Mouse (Mus musculus): Measurements from ENCODE around the gene Tor1aip1. TPM values are rescaled to one million over a fixed set of nuclear protein-coding genes. Genes with fewer than 3 reads are reported as not detected.

Gene Tor1aip1
- polyA plus RNA-seq (2014; fragmentation: Nextera tagmentation; extraction: Ambion mirVana): 38.8 and 44.1 TPM in 2 replicates

- peak; percentile 96 for DNase-seq (ENCODE audit: low spot score)
- peak within 1 kb of the TSS; percentile 59 for H3K4me2 ChIP-seq (replicated peaks; ENCODE audit: low read depth, low read length)
These were observed at the start of gene Tor1aip1 for GRCm38 (mm10) chr1:156035930-156036737. Gene Tor1aip1, minus strand, starts transcription at chr1:156036480.

GRCm38 (mm10) chr1:156085770-156086169 is 49.5 kb upstream of the Tor1aip1 start:
- no peaks in the 10 kb centered on the region for H3K9me3 ChIP-seq (ENCODE audit: control insufficient read depth, low read length)
- no peak overlapping the region for H3K4me2 ChIP-seq (replicated peaks; ENCODE audit: low read depth, low read length)
- DNase-seq (ENCODE audit: low spot score): peak; percentile 75
- no peak for ATAC-seq (ENCODE audit: low FRiP score)
- no peak overlapping the region for H3K9ac ChIP-seq (ENCODE audit: low read depth, low read length)
- H3K4me3 ChIP-seq (ENCODE audit: low read depth, low read length): no peak overlapping the region
- no peaks in the 10 kb centered on the region for H3K27me3 ChIP-seq (ENCODE audit: control insufficient read depth, insufficient read depth, low read length)
- H3K36me3 ChIP-seq (ENCODE audit: control insufficient read depth, insufficient read depth, low read length): no peaks in the 10 kb centered on the region
- WGBS: 68% methylated on average over 5 of the region's 5 CpGs
- H3K27ac ChIP-seq (ENCODE audit: low read depth, low read length): no peak overlapping the region
- no peaks in the 10 kb centered on the region for H3K4me1 ChIP-seq (replicated peaks; ENCODE audit: control insufficient read depth, insufficient read depth, low read length)

More at GRCm38 (mm10) chr1:156035930-156036737, at the start of gene Tor1aip1:
- H3K27me3 ChIP-seq (ENCODE audit: control insufficient read depth, insufficient read depth, low read length): no peaks in the 10 kb centered on the region
- peak; percentile 95 for ATAC-seq (ENCODE audit: low FRiP score)
- H3K36me3 ChIP-seq (ENCODE audit: control insufficient read depth, insufficient read depth, low read length): peaks cover 2% of the 10 kb centered on the region; the same call in 1 of the 2 replicates
- peak within 1 kb of the TSS; percentile 72 for H3K4me3 ChIP-seq (ENCODE audit: low read depth, low read length)
- no peaks in the 10 kb centered on the region for H3K4me1 ChIP-seq (replicated peaks; ENCODE audit: control insufficient read depth, insufficient read depth, low read length)
- WGBS: under 1% methylated on average over 56 of the region's 59 CpGs
- peak within 1 kb of the TSS; percentile 94 for H3K9ac ChIP-seq (ENCODE audit: low read depth, low read length)
- peak within 1 kb of the TSS; percentile 98 for H3K27ac ChIP-seq (ENCODE audit: low read depth, low read length)
- no peaks in the 10 kb centered on the region for H3K9me3 ChIP-seq (ENCODE audit: control insufficient read depth, low read length)

GRCm38 (mm10) chr1:156084603-156085002 is 48.3 kb upstream of the Tor1aip1 start:
- Histone ChIP-seq H3K36me3 (ENCODE audit: control insufficient read depth, insufficient read depth, low read length) (no peaks in the 10 kb centered on the region), H3K9me3 (ENCODE audit: control insufficient read depth, low read length) (no peaks in the 10 kb centered on the region), H3K4me1 (replicated peaks; ENCODE audit: control insufficient read depth, insufficient read depth, low read length) (no peaks in the 10 kb centered on the region), H3K4me3 (ENCODE audit: low read depth, low read length) (no peak overlapping the region), H3K9ac (ENCODE audit: low read depth, low read length) (no peak overlapping the region), H3K27me3 (ENCODE audit: control insufficient read depth, insufficient read depth, low read length) (no peaks in the 10 kb centered on the region), H3K4me2 (replicated peaks; ENCODE audit: low read depth, low read length) (no peak overlapping the region), H3K27ac (ENCODE audit: low read depth, low read length) (no peak overlapping the region)
- DNase-seq (ENCODE audit: low spot score) (no peak), ATAC-seq (ENCODE audit: low FRiP score) (no peak)
- WGBS: 60% methylated on average over 3 of the region's 3 CpGs

GRCm38 (mm10) chr1:156077655-156078054 is 41.4 kb upstream of the Tor1aip1 start:
- Histone ChIP-seq H3K27ac (ENCODE audit: low read depth, low read length) (no peak overlapping the region), H3K27me3 (ENCODE audit: control insufficient read depth, insufficient read depth, low read length) (no peaks in the 10 kb centered on the region), H3K4me2 (replicated peaks; ENCODE audit: low read depth, low read length) (no peak overlapping the region), H3K4me1 (replicated peaks; ENCODE audit: control insufficient read depth, insufficient read depth, low read length) (no peaks in the 10 kb centered on the region), H3K36me3 (ENCODE audit: control insufficient read depth, insufficient read depth, low read length) (no peaks in the 10 kb centered on the region), H3K9ac (ENCODE audit: low read depth, low read length) (no peak overlapping the region), H3K4me3 (ENCODE audit: low read depth, low read length) (no peak overlapping the region), H3K9me3 (ENCODE audit: control insufficient read depth, low read length) (no peaks in the 10 kb centered on the region)
- WGBS: 63% methylated on average over 3 of the region's 3 CpGs
- peak; percentile 27 for DNase-seq (ENCODE audit: low spot score)
- no peak for ATAC-seq (ENCODE audit: low FRiP score)

- no peak overlapping the region for H3K4me2 ChIP-seq (replicated peaks; ENCODE audit: low read depth, low read length)
- no peaks in the 10 kb centered on the region for H3K9me3 ChIP-seq (ENCODE audit: control insufficient read depth, low read length)
- no peaks in the 10 kb centered on the region for H3K27me3 ChIP-seq (ENCODE audit: control insufficient read depth, insufficient read depth, low read length)
- WGBS: 43% methylated on average over 4 of the region's 4 CpGs
- no peak overlapping the region for H3K4me3 ChIP-seq (ENCODE audit: low read depth, low read length)
- no peaks in the 10 kb centered on the region for H3K4me1 ChIP-seq (replicated peaks; ENCODE audit: control insufficient read depth, insufficient read depth, low read length)
- DNase-seq (ENCODE audit: low spot score): no peak
- no peaks in the 10 kb centered on the region for H3K36me3 ChIP-seq (ENCODE audit: control insufficient read depth, insufficient read depth, low read length)
- no peak overlapping the region for H3K9ac ChIP-seq (ENCODE audit: low read depth, low read length)
- no peak overlapping the region for H3K27ac ChIP-seq (ENCODE audit: low read depth, low read length)
- ATAC-seq (ENCODE audit: low FRiP score): no peak
These were observed 40.2 kb upstream of the Tor1aip1 start for GRCm38 (mm10) chr1:156076474-156076873.

- no peak overlapping the region for H3K4me3 ChIP-seq (ENCODE audit: low read depth, low read length)
- no peaks in the 10 kb centered on the region for H3K27me3 ChIP-seq (ENCODE audit: control insufficient read depth, insufficient read depth, low read length)
- no peaks in the 10 kb centered on the region for H3K9me3 ChIP-seq (ENCODE audit: control insufficient read depth, low read length)
- no peak overlapping the region for H3K9ac ChIP-seq (ENCODE audit: low read depth, low read length)
- no peaks in the 10 kb centered on the region for H3K4me1 ChIP-seq (replicated peaks; ENCODE audit: control insufficient read depth, insufficient read depth, low read length)
- ATAC-seq (ENCODE audit: low FRiP score) (no peak), DNase-seq (ENCODE audit: low spot score) (peak; percentile 42)
- H3K4me2 ChIP-seq (replicated peaks; ENCODE audit: low read depth, low read length): no peak overlapping the region
- H3K36me3 ChIP-seq (ENCODE audit: control insufficient read depth, insufficient read depth, low read length): no peaks in the 10 kb centered on the region
- WGBS: 49% methylated on average over 8 of the region's 8 CpGs
- H3K27ac ChIP-seq (ENCODE audit: low read depth, low read length): no peak overlapping the region
These were observed 38.3 kb upstream of the Tor1aip1 start for GRCm38 (mm10) chr1:156074575-156074974.

- WGBS: 58% methylated on average over 15 of the region's 15 CpGs
- Histone ChIP-seq H3K4me2 (replicated peaks; ENCODE audit: low read depth, low read length) (no peak overlapping the region), H3K9ac (ENCODE audit: low read depth, low read length) (no peak overlapping the region), H3K27me3 (ENCODE audit: control insufficient read depth, insufficient read depth, low read length) (no peaks in the 10 kb centered on the region), H3K9me3 (ENCODE audit: control insufficient read depth, low read length) (no peaks in the 10 kb centered on the region), H3K4me3 (ENCODE audit: low read depth, low read length) (no peak overlapping the region), H3K27ac (ENCODE audit: low read depth, low read length) (no peak overlapping the region), H3K36me3 (ENCODE audit: control insufficient read depth, insufficient read depth, low read length) (no peaks in the 10 kb centered on the region), H3K4me1 (replicated peaks; ENCODE audit: control insufficient read depth, insufficient read depth, low read length) (no peaks in the 10 kb centered on the region)
- ATAC-seq (ENCODE audit: low FRiP score) (no peak), DNase-seq (ENCODE audit: low spot score) (no peak)
These were observed 37.0 kb upstream of the Tor1aip1 start for GRCm38 (mm10) chr1:156073169-156073821.

- Histone ChIP-seq H3K9ac (ENCODE audit: low read depth, low read length) (no peak overlapping the region), H3K4me2 (replicated peaks; ENCODE audit: low read depth, low read length) (no peak overlapping the region), H3K27ac (ENCODE audit: low read depth, low read length) (no peak overlapping the region), H3K9me3 (ENCODE audit: control insufficient read depth, low read length) (no peaks in the 10 kb centered on the region), H3K36me3 (ENCODE audit: control insufficient read depth, insufficient read depth, low read length) (no peaks in the 10 kb centered on the region), H3K4me3 (ENCODE audit: low read depth, low read length) (no peak overlapping the region), H3K27me3 (ENCODE audit: control insufficient read depth, insufficient read depth, low read length) (no peaks in the 10 kb centered on the region), H3K4me1 (replicated peaks; ENCODE audit: control insufficient read depth, insufficient read depth, low read length) (no peaks in the 10 kb centered on the region)
- DNase-seq (ENCODE audit: low spot score) (no peak), ATAC-seq (ENCODE audit: low FRiP score) (no peak)
- WGBS: 89% methylated on average over 14 of the region's 14 CpGs
These were observed 33.8 kb upstream of the Tor1aip1 start for GRCm38 (mm10) chr1:156070106-156070505.

Measured in hindbrain, embryonic 11.5 days (tissue).